8 mouse cellular contexts compared by ENCODE assay signal in genomic region chr2:128429786-128430185, GRCm38 (mm10).
DNase-seq lines count a peak whose midpoint lies in the region; ATAC-seq and TF ChIP-seq lines count a peak whose summit lies in the region.

No protein-coding gene starts in this region.

- no peak for DNase-seq in liver, embryonic 14.5 days (ENCODE audit: low read depth in 3 of 3, low spot score in 3 of 3)
- no peak for DNase-seq in adrenal gland, postnatal 25 days
- no peak for DNase-seq in cerebellum, postnatal 10 days
- DNase-seq in hindbrain, postnatal 0 days (ENCODE audit: low spot score): no peak

- H3K9me3 ChIP-seq in intestine, postnatal 0 days (ENCODE audit: control insufficient read depth): no peaks in the 10 kb centered on the region
- H3K9me3 ChIP-seq in intestine, embryonic 15.5 days: no peaks in the 10 kb centered on the region
- H3K9me3 ChIP-seq in liver, embryonic 14.5 days (ENCODE audit: control insufficient read depth, low read length): no peaks in the 10 kb centered on the region
- no peaks in the 10 kb centered on the region for H3K9me3 ChIP-seq in hindbrain, postnatal 0 days (ENCODE audit: low read length)

- WGBS in intestine, postnatal 0 days: 54% methylated on average over 7 of the region's 7 CpGs
- WGBS in intestine, embryonic 15.5 days: 58% methylated on average over 7 of the region's 7 CpGs
- WGBS in liver, embryonic 14.5 days (ENCODE audit: insufficient replicate concordance): 23% methylated on average over 7 of the region's 7 CpGs
- 27% methylated on average over 7 of the region's 7 CpGs for WGBS in small intestine, adult 2 months
- 66% methylated on average over 7 of the region's 7 CpGs for WGBS in hindbrain, postnatal 0 days

- ATAC-seq in intestine, postnatal 0 days: no peak
- no peak for ATAC-seq in intestine, embryonic 15.5 days
- ATAC-seq in activated CD4-positive, CD25-positive, alpha-beta regulatory T cell, adult 4 months: peak; percentile 9
- ATAC-seq in liver, embryonic 14.5 days (ENCODE audit: insufficient read depth): no peak
- no peak for ATAC-seq in hindbrain, postnatal 0 days

- TF ChIP-seq POLR2A in small intestine, adult 2 months (IDR thresholded peaks at IDR 0.05; ENCODE audit: low read depth, low read length): no peak

- no peak overlapping the region for H3K9ac ChIP-seq in intestine, postnatal 0 days (ENCODE audit: low read depth, low read length)
- no peak overlapping the region for H3K9ac ChIP-seq in intestine, embryonic 15.5 days
- H3K9ac ChIP-seq in liver, embryonic 14.5 days (replicated peaks): no peak overlapping the region
- H3K9ac ChIP-seq in hindbrain, postnatal 0 days (replicated peaks; ENCODE audit: low read length): no peak overlapping the region

- H3K4me2 ChIP-seq in intestine, postnatal 0 days (replicated peaks; ENCODE audit: low read depth): peak overlapping the region; percentile 35; the same call in 1 of the 2 replicates
- H3K4me2 ChIP-seq in intestine, embryonic 15.5 days (replicated peaks): no peak overlapping the region
- peak overlapping the region; percentile 24; the same call in 1 of the 2 replicates for H3K4me2 ChIP-seq in liver, embryonic 14.5 days (ENCODE audit: low read depth)
- no peak overlapping the region for H3K4me2 ChIP-seq in hindbrain, postnatal 0 days (ENCODE audit: low read depth, low read length)

- no peaks in the 10 kb centered on the region for H3K36me3 ChIP-seq in intestine, postnatal 0 days (ENCODE audit: control insufficient read depth, insufficient read depth)
- H3K36me3 ChIP-seq in intestine, embryonic 15.5 days: no peaks in the 10 kb centered on the region
- H3K36me3 ChIP-seq in liver, embryonic 14.5 days (replicated peaks; ENCODE audit: control insufficient read depth, insufficient read depth, low read depth): no peaks in the 10 kb centered on the region
- no peaks in the 10 kb centered on the region for H3K36me3 ChIP-seq in small intestine, adult 2 months (ENCODE audit: control insufficient read depth, insufficient read depth, low read length)
- no peaks in the 10 kb centered on the region for H3K36me3 ChIP-seq in hindbrain, postnatal 0 days (ENCODE audit: insufficient read depth, low read length)

- no peak overlapping the region for H3K4me3 ChIP-seq in intestine, postnatal 0 days (ENCODE audit: low read depth, low read length)
- no peak overlapping the region for H3K4me3 ChIP-seq in intestine, embryonic 15.5 days (replicated peaks)
- no peak overlapping the region for H3K4me3 ChIP-seq in liver, embryonic 14.5 days (ENCODE audit: insufficient read depth in 1 of 2, low read depth in 2 of 2, low read length in 2 of 2)
- peak overlapping the region; percentile 40 for H3K4me3 ChIP-seq in small intestine, adult 2 months (ENCODE audit: low read depth, low read length)
- no peak overlapping the region for H3K4me3 ChIP-seq in hindbrain, postnatal 0 days (ENCODE audit: low read length)

- TF ChIP-seq CTCF in intestine, postnatal 0 days (IDR thresholded peaks at IDR 0.05; ENCODE audit: low read depth): no peak
- TF ChIP-seq CTCF in liver, embryonic 14.5 days (IDR thresholded peaks at IDR 0.05; ENCODE audit: low read depth): no peak
- no peak for TF ChIP-seq CTCF in small intestine, adult 2 months (IDR thresholded peaks at IDR 0.05; ENCODE audit: extremely low read depth, insufficient read length, insufficient replicate concordance, low read depth, low read length)
- no peak for TF ChIP-seq CTCF in hindbrain, postnatal 0 days (IDR thresholded peaks at IDR 0.05; ENCODE audit: low read depth)

- H3K4me1 ChIP-seq in intestine, postnatal 0 days (replicated peaks; ENCODE audit: control insufficient read depth, insufficient read depth, low read length): peaks cover 8% of the 10 kb centered on the region; the same call in 1 of the 2 replicates
- peaks cover 26% of the 10 kb centered on the region for H3K4me1 ChIP-seq in intestine, embryonic 15.5 days (replicated peaks)
- H3K4me1 ChIP-seq in liver, embryonic 14.5 days (replicated peaks; ENCODE audit: control insufficient read depth in 2 of 2, insufficient read depth in 2 of 2, low read length in 1 of 2): peaks cover 6 to 11% of the 10 kb centered on the region in 2 experiments; a peak in 3 of 4 replicates
- peaks cover 11% of the 10 kb centered on the region; the same call in 1 of the 2 replicates for H3K4me1 ChIP-seq in small intestine, adult 2 months (ENCODE audit: control insufficient read depth, insufficient read depth, insufficient read length, low read length)
- no peaks in the 10 kb centered on the region for H3K4me1 ChIP-seq in hindbrain, postnatal 0 days (ENCODE audit: insufficient read depth, low read length)

- H3K27ac ChIP-seq in intestine, postnatal 0 days (ENCODE audit: low read depth, low read length): no peak overlapping the region
- no peak overlapping the region for H3K27ac ChIP-seq in intestine, embryonic 15.5 days
- H3K27ac ChIP-seq in liver, embryonic 14.5 days: no peak overlapping the region
- 0 out of 2 replicates have a peak overlapping the region, but pooled peaks have one; percentile 60 for H3K27ac ChIP-seq in small intestine, adult 2 months (ENCODE audit: insufficient read depth, low read depth, low read length)
- H3K27ac ChIP-seq in hindbrain, postnatal 0 days: no peak overlapping the region

- H3K27me3 ChIP-seq in intestine, postnatal 0 days (replicated peaks; ENCODE audit: control insufficient read depth, insufficient read depth, low read length): 0 out of 2 replicates have a peak, but pooled peaks cover 5% of the 10 kb centered on the region
- no peaks in the 10 kb centered on the region for H3K27me3 ChIP-seq in intestine, embryonic 15.5 days (replicated peaks)
- peaks cover 4% of the 10 kb centered on the region; the same call in 1 of the 2 replicates for H3K27me3 ChIP-seq in liver, embryonic 14.5 days (ENCODE audit: control insufficient read depth, insufficient read depth, low read length)
- H3K27me3 ChIP-seq in small intestine, adult 2 months (ENCODE audit: control insufficient read depth, insufficient read depth, low read length): no peaks in the 10 kb centered on the region; the same call in 1 of the 2 replicates
- no peaks in the 10 kb centered on the region for H3K27me3 ChIP-seq in hindbrain, postnatal 0 days (ENCODE audit: insufficient read depth, low read length)

- TF ChIP-seq EP300 in liver, embryonic 14.5 days (IDR thresholded peaks at IDR 0.05; ENCODE audit: low read depth): no peak

Comparison
In these comparisons a context has a peak if more than half of its experiments do, and no peak if none do; other contexts are left out.
1. H3K4me2 ChIP-seq: peak in intestine, postnatal 0 days (single experiment) and liver, embryonic 14.5 days (single experiment); none in intestine, embryonic 15.5 days (single experiment) and hindbrain, postnatal 0 days (single experiment).